Mouse (Mus musculus) heart, adult 2 months (tissue): Measurements from ENCODE around the gene Runx2. TPM values are rescaled to one million over a fixed set of nuclear protein-coding genes. Genes with fewer than 3 reads are reported as not detected.
A peak's percentile ranks its signal among the peaks of the same experiment; 100 is the strongest.

Experiments
- DNase-seq, 2 experiments: peaks; one replicate each; pipeline ENCODE4 v3.0.0; 2021
- H3K27ac ChIP-seq: fragments of 200-600 bp; 2 replicates; pipeline ENCODE4 v1.8.1; 2022
- H3K27me3 ChIP-seq: fragments of 200-500 bp; 2 replicates; pipeline ENCODE4 v1.6.1; 2012; ENCODE audit warnings: mild to moderate bottlenecking, low read length, inconsistent platforms, mixed read lengths; ENCODE audit not compliant: control insufficient read depth, insufficient read depth
- H3K36me3 ChIP-seq: fragments of 200-500 bp; 2 replicates; pipeline ENCODE4 v1.6.1; 2012; ENCODE audit warnings: low read length, inconsistent platforms; ENCODE audit not compliant: control insufficient read depth, insufficient read depth
- H3K4me1 ChIP-seq: fragments of 200-500 bp; 2 replicates; pipeline ENCODE4 v1.6.1; 2011; ENCODE audit warnings: low read length; ENCODE audit not compliant: control insufficient read depth, insufficient read depth
- H3K4me3 ChIP-seq: fragments of 200-600 bp; 2 replicates; pipeline ENCODE4 v1.8.1; 2022
- H3K79me2 ChIP-seq: fragments of 200-500 bp; replicated peaks from 2 replicates; pipeline ENCODE4 v1.6.1; 2012; ENCODE audit warnings: mild to moderate bottlenecking, inconsistent platforms, low read length, moderate library complexity, mixed read lengths; ENCODE audit not compliant: control insufficient read depth, insufficient read depth
- H3K9ac ChIP-seq: fragments of 200-500 bp; 2 replicates; pipeline ENCODE4 v1.6.1; 2012; ENCODE audit warnings: low read depth, mild to moderate bottlenecking, control low read depth, inconsistent platforms, low read length, mixed read lengths
- CTCF ChIP-seq: fragments of 200-600 bp; IDR thresholded peaks from 2 replicates; pipeline ENCODE4 v1.8.1; 2022; ENCODE audit warnings: antibody characterized with exemption, mild to moderate bottlenecking, moderate library complexity
- EP300 ChIP-seq: fragments of 200-500 bp; IDR thresholded peaks from 2 replicates; pipeline ENCODE4 v1.6.1; 2011; ENCODE audit warnings: low read depth, low read length, control low read depth; ENCODE audit not compliant: insufficient read depth
- POLR2A ChIP-seq: fragments of 200-500 bp; IDR thresholded peaks from 2 replicates; pipeline ENCODE4 v1.6.1; 2011; ENCODE audit warnings: mild to moderate bottlenecking, low read depth, low read length, control low read depth; ENCODE audit not compliant: insufficient read depth
- WGBS: fragments of 180-500 bp; shearing (Covaris S2); methylation state at CpG from one replicate; pipeline ENCODE4 v1.1.7; 2018; 5-methylcytosine and 5-hydroxymethylcytosine counted together
- intact Hi-C: fragments of 180-260 bp; cut with DNase I; formaldehyde crosslinking; loops from one replicate; pipeline ENCODE4 v1.15.1; 2025
- polyA plus RNA-seq: library from polyadenylated mRNA; depleted of rRNA; stranded (reverse); fragments of >200 nt; gene quantifications from 2 replicates; pipeline ENCODE4 v1.2.3, GENCODE M21; 2012
- total RNA-seq, 2 experiments: library from RNA; stranded (reverse); gene quantifications; 2 replicates each; pipeline ENCODE4 v1.2.3; 2021

The Runx2 gene
- total and polyA plus RNA-seq, 3 experiments, result 0.41 to 0.76 (median 0.57) TPM

GRCm38 (mm10) chr17:44546801-44547200, 267.8 kb downstream of the Runx2 start:
- WGBS, result 29% methylated on average over 8 of the region's 8 CpGs
- H3K36me3 ChIP-seq, result no peaks in the 10 kb centered on the region
- no peak overlapping the region for H3K9ac ChIP-seq
- H3K27me3 ChIP-seq, result no peaks in the 10 kb centered on the region
- H3K4me3 ChIP-seq, result no peak overlapping the region
- no peak overlapping the region for H3K27ac ChIP-seq
- intact Hi-C loops, result no loop called here
- H3K4me1 ChIP-seq, result no peaks in the 10 kb centered on the region
- DNase-seq, result no peak
- no peak for TF ChIP-seq EP300
- TF ChIP-seq POLR2A, result no peak
- TF ChIP-seq CTCF, result no peak
- H3K79me2 ChIP-seq, result no peaks in the 10 kb centered on the region

DNA sequence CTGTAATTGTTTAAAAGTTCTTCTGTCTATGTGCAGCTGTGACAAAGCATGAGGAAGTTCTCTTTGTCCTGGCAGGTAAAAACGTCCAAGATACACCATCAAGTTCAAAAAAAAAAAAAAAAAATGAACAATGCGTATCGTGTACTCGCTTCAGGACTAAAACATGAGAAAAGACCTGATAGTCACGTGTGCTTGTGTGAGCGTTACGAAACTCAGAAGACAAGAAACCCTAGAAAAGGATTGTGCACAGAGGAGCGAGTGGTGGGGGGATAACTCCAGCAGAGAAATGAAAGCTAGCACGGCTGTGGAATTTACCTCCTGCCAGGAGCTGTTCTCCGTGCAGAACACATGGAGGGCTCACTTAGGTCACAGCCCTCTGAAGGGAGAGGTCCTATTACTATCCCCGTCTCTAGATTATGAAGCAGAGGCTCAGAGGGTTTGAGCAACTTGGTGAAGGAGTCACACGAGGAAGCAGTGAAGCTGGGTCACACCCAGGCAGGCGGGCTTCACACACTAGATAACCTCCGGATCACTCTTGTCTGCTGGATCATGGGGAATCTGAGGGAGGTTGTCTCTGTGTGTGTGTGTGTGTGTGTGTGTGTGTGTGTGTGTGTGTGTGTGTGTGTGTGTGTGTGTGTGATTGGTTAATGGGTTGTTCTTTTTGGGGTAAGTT, 269.3 kb downstream of the Runx2 start:
- Histone ChIP-seq H3K4me3 (no peak overlapping the region), H3K9ac (no peak overlapping the region), H3K27me3 (no peaks in the 10 kb centered on the region), H3K36me3 (no peaks in the 10 kb centered on the region), H3K4me1 (no peaks in the 10 kb centered on the region), H3K27ac (no peak overlapping the region), H3K79me2 (no peaks in the 10 kb centered on the region)
- WGBS, result 49% methylated on average over 14 of the region's 14 CpGs
- intact Hi-C loops, result no loop called here
- DNase-seq, result no peak
- TF ChIP-seq POLR2A (no peak), EP300 (no peak), CTCF (no peak)

DNA sequence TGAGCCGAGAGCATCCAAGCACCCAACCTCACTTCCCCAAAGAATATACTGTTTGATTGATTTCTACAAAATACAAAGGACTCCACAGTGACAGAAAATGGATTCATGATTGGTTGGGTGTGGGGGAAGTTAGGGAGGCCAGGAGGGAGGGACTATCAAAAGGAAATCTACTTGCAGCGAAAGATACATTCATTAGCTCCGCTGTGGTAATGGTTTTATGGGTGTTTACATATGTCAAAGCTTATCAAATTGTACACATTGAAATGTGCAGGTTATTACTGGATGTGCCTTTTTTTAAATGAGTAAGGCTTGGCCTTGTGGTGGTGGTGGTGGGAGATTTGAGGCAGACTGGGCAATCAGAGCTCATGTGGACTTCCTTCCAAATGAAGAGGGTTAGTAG, 271.9 kb downstream of the Runx2 start:
- no peak for DNase-seq
- 91% methylated on average over 3 of the region's 3 CpGs for WGBS
- Histone ChIP-seq H3K36me3 (no peaks in the 10 kb centered on the region), H3K79me2 (no peaks in the 10 kb centered on the region), H3K27me3 (no peaks in the 10 kb centered on the region), H3K9ac (no peak overlapping the region), H3K4me1 (no peaks in the 10 kb centered on the region), H3K27ac (no peak overlapping the region), H3K4me3 (no peak overlapping the region)
- intact Hi-C loops, result no loop called here
- TF ChIP-seq EP300 (no peak), CTCF (no peak), POLR2A (no peak)

GRCm38 (mm10) chr17:44540699-44541098, 273.9 kb downstream of the Runx2 start:
- H3K79me2 ChIP-seq, result no peaks in the 10 kb centered on the region
- no peak overlapping the region for H3K9ac ChIP-seq
- H3K36me3 ChIP-seq, result no peaks in the 10 kb centered on the region
- no peaks in the 10 kb centered on the region for H3K4me1 ChIP-seq
- no peaks in the 10 kb centered on the region for H3K27me3 ChIP-seq
- no peak overlapping the region for H3K27ac ChIP-seq
- intact Hi-C loops, result no loop called here
- no peak overlapping the region for H3K4me3 ChIP-seq
- DNase-seq, result no peak
- no peak for TF ChIP-seq CTCF
- WGBS, result 26% methylated on average over 5 of the region's 5 CpGs

- Histone ChIP-seq H3K4me3 (no peak overlapping the region), H3K79me2 (no peaks in the 10 kb centered on the region), H3K4me1 (no peaks in the 10 kb centered on the region), H3K27ac (no peak overlapping the region), H3K36me3 (no peaks in the 10 kb centered on the region), H3K27me3 (peaks cover 2% of the 10 kb centered on the region; the same call in 1 of the 2 replicates), H3K9ac (no peak overlapping the region)
- TF ChIP-seq CTCF (no peak), EP300 (no peak), POLR2A (no peak)
- intact Hi-C loops, result no loop called here
- WGBS, result 63% methylated on average over 11 of the region's 11 CpGs
- no peak for DNase-seq
These were observed 275.7 kb downstream of the Runx2 start for GRCm38 (mm10) chr17:44538921-44539320.

- Histone ChIP-seq H3K9ac (no peak overlapping the region), H3K4me3 (no peak overlapping the region), H3K27me3 (peaks cover 2% of the 10 kb centered on the region; the same call in 1 of the 2 replicates), H3K4me1 (no peaks in the 10 kb centered on the region), H3K36me3 (no peaks in the 10 kb centered on the region), H3K79me2 (no peaks in the 10 kb centered on the region), H3K27ac (no peak overlapping the region)
- TF ChIP-seq POLR2A (no peak), EP300 (no peak), CTCF (peak; percentile 42)
- intact Hi-C loops, result no loop called here
- no peak for DNase-seq
- WGBS, result 73% methylated on average over 6 of the region's 6 CpGs
These were observed 284.6 kb downstream of the Runx2 start for GRCm38 (mm10) chr17:44530000-44530399.
